Mouse (Mus musculus) layer of hippocampus, postnatal 36 days (tissue): ENCODE measurements at regions not wholly inside any gene's neighbourhood (a gene's known extent, or its start where the extent isn't known, plus 50 kb on each side); places are given as distances from the start of the nearest gene placed in this dataset.
A peak's percentile ranks its signal among the peaks of the same experiment; 100 is the strongest.
"Not testable (repeated sequence)": the region's sequence is repeated elsewhere in the genome, so short reads cannot be mapped to it uniquely, and the experiment has no call there.

Experiments used
- DNase-seq, 2 experiments: peaks; one replicate each; pipeline ENCODE4 v3.0.0; 2022

GRCm38 (mm10) chr2:135525779-135526178 is 133.0 kb upstream of the Plcb4 start:
- DNase-seq: no peak

- no peak for DNase-seq
These were observed 129.2 kb upstream of the Plcb4 start for GRCm38 (mm10) chr2:135529619-135530018.

- no peak for DNase-seq
These were observed 122.4 kb upstream of the Plcb4 start for GRCm38 (mm10) chr2:135536303-135536871.

- DNase-seq: no peak
These were observed 120.8 kb upstream of the Plcb4 start for GRCm38 (mm10) chr2:135538022-135538421.

- DNase-seq: peak; percentile 13 to 16
These were observed 117.8 kb upstream of the Plcb4 start for GRCm38 (mm10) chr2:135541058-135541457.

- DNase-seq: no peak
These were observed 116.9 kb upstream of the Plcb4 start for GRCm38 (mm10) chr2:135541930-135542329.

GRCm38 (mm10) chr2:135544882-135545281 is 113.9 kb upstream of the Plcb4 start:
- no peak for DNase-seq

GRCm38 (mm10) chr2:135547966-135548365 is 110.8 kb upstream of the Plcb4 start:
- DNase-seq: no peak

- no peak for DNase-seq
These were observed 105.8 kb upstream of the Plcb4 start for GRCm38 (mm10) chr2:135553031-135553430.

GRCm38 (mm10) chr2:135558026-135558425 is 100.8 kb upstream of the Plcb4 start:
- DNase-seq: not testable (repeated sequence)

- no peak for DNase-seq
These were observed 99.5 kb upstream of the Plcb4 start for GRCm38 (mm10) chr2:135559328-135559727.

GRCm38 (mm10) chr2:135559933-135560710 is 98.7 kb upstream of the Plcb4 start:
- no peak for DNase-seq

- no peak for DNase-seq
These were observed 98.0 kb upstream of the Plcb4 start for GRCm38 (mm10) chr2:135560856-135561255.

GRCm38 (mm10) chr2:135561716-135562115 is 97.1 kb upstream of the Plcb4 start:
- no peak for DNase-seq

- peak; percentile 4 to 14 for DNase-seq
These were observed 96.5 kb upstream of the Plcb4 start for GRCm38 (mm10) chr2:135562140-135562890.

- no peak for DNase-seq
These were observed 94.6 kb upstream of the Plcb4 start for GRCm38 (mm10) chr2:135564231-135564630.

GRCm38 (mm10) chr2:135568350-135568749 is 90.5 kb upstream of the Plcb4 start:
- no peak for DNase-seq

- DNase-seq: no peak
These were observed 87.2 kb upstream of the Plcb4 start for GRCm38 (mm10) chr2:135571599-135571998.

GRCm38 (mm10) chr2:135577228-135577627 is 81.6 kb upstream of the Plcb4 start:
- no peak for DNase-seq

- no peak for DNase-seq
These were observed 80.7 kb upstream of the Plcb4 start for GRCm38 (mm10) chr2:135578135-135578534.

- no peak for DNase-seq
These were observed 79.3 kb upstream of the Plcb4 start for GRCm38 (mm10) chr2:135579514-135579913.

- no peak for DNase-seq
These were observed 78.8 kb upstream of the Plcb4 start for GRCm38 (mm10) chr2:135580051-135580450.

GRCm38 (mm10) chr2:135582341-135582740 is 76.5 kb upstream of the Plcb4 start:
- no peak for DNase-seq

- DNase-seq: no peak
These were observed 52.5 kb upstream of the Plcb4 start for GRCm38 (mm10) chr2:135606306-135606705.
